Mouse (Mus musculus) CD4-positive, CD25-positive, alpha-beta regulatory T cell, adult 9 weeks (primary cell): Measurements from ENCODE around the gene Ppp1r21. TPM values are rescaled to one million over a fixed set of nuclear protein-coding genes. Genes with fewer than 3 reads are reported as not detected.

Source experiments
- polyA plus RNA-seq: library from polyadenylated mRNA; unstranded; fragments of 100-300 nt; shearing (Covaris generic); gene quantifications from one replicate; pipeline ENCODE4 v1.2.1, GENCODE M21; 2017

Ppp1r21 gene
- polyA plus RNA-seq, result 43.8 TPM

DNA sequence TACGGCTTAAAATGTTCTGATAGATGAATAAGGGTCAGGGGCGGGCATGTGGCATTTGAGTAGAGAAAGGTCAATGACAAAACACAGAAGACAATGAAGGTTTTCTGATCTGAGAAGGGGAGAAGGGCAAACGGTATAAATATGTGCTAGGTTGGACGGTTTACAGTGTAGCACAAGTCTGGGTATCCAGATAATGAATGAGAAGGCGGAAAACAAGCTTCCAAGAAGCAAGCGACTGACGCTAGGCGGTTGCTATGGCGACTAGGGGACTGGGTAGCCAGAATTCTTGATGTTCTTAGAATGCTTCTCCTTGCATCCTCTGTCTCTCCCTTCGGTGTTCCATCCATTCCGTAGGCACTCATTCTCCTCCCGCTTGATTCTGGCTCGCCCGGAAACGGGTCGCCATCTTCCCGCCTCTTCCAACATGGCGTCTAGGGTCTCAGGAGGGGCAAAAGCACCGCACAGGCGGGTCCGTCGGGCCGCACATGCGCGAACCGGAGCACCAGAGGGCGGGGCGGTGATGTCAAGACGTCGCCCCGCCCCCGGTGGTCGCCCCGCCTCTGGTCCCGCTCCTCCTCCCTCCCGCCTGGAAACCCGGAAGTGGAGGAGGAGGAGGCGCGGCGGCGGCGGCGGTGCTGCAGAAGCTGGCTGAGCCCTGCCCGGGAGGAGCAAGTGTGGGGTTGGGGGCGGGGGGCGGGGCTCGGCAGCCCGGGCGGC lies at the start of gene Ppp1r21:
Ppp1r21 (plus strand) TSS at position 600 of the 717 bp plus-strand sequence.

DNA sequence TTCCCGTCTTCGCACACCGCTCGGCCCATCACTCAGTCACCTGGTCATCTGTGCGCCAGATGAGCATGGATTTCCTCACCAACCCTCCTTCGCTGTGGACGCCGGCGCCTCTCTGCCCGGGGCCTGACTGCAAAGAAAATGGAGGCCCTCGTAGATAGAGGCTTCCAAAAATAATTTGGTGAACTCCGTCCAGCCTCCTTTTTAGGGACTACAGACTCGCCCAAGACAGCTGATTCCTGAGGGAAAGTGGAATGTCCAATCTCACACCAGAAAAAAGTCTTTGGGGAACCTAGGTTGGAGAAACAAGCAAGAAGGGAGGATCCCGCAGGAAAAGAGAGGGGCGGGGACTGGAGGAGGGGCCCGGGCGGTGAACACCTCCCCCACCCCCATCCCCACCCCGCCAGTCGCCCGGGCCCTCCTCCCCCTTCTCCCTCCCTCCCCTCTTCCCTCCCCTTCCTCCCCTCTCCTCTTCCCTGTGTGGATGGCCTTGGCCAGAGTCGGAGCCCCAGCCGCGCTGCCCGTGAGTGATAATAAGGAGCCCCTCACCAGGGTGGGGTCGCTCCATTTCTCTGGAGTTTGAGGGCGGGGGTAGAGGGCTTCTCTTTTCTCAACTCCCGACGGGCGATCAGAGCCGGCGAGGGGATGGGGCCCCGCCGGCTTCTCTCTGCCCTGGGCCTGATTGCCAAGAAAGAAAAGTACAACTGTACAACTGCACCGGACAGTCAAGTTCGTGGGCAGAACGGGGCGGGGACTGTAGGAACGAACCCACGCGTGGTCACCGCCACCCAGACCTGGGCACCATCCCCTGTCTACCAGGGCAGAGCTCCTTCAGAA lies 67.5 kb downstream of the Ppp1r21 start, which contains the start of gene Ston1:
Ston1 (plus strand) TSS at position 463 of the 834 bp plus-strand sequence.

Other genes starting within 250 kb of the Ppp1r21 start
- 30.2 TPM for gene Foxn2, start 89.4 kb upstream of the Ppp1r21 start, polyA plus RNA-seq
- 4.2 TPM for gene Ston1, start 67.6 kb downstream of the Ppp1r21 start, polyA plus RNA-seq
- not detected for gene Gtf2a1l, start 138.5 kb downstream of the Ppp1r21 start, polyA plus RNA-seq